Mouse (Mus musculus) gonadal fat pad, adult 2 months (tissue): ENCODE results near the gene Gm20767. TPM values are rescaled to one million over a fixed set of nuclear protein-coding genes. Genes with fewer than 3 reads are reported as not detected.
"Not testable (repeated sequence)": the region's sequence is repeated elsewhere in the genome, so short reads cannot be mapped to it uniquely, and the experiment has no call there.

Experiments used
- DNase-seq: peaks from one replicate; pipeline ENCODE4 v3.0.0-alpha.2; 2012; ENCODE audit warnings: low read depth
- polyA plus RNA-seq: library from polyadenylated mRNA; depleted of rRNA; stranded (reverse); fragments of >200 nt; gene quantifications from 2 replicates; pipeline ENCODE4 v1.2.3, GENCODE M21; 2012; rRNA removed

The Gm20767 gene
- polyA plus RNA-seq, result not detected in 2 replicates

DNA sequence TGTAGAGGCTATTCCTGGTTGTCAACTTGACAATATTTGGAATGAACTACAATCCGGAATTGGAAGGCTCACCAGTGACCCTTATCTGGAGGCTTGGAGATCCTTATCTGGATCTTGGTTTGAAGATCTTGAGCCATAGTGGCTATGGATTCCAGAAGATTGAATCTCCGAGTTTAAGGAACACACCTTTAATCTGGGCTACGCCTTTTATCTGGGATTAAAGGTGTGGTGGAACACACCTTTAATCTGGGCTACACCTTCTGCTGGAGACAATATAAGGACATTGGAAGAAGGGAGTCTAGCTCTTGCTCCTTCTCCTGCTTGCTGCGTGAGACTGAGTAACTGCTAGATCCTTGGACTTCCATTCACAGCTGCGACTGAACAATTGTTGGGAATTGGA lies at the start of gene Gm20767:
TSS of gene Gm20767 (plus strand) at position 301 of the 400 bp plus-strand sequence.
- not testable (repeated sequence) for DNase-seq

DNA sequence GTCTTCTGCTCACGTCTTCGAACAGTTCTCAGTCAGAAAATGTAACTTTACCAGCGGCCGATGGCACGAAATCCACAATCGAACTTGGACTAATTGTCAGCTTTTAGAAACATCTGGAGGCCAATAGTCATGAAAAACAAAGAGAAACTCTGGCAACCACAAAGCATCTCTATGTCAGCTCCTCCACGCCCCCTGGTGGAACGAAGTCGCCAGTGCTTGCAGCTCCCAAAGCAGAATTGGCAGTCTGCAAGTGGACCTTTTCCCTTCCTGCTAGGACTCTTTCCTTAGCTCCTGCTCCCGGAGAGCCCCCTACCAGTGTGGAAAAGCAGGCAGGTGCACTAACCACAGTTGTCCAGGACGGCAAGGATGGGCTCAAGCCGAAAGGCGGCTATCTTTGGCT lies 47.1 kb upstream of the Gm20767 start:
- DNase-seq, result not testable (repeated sequence)

DNA sequence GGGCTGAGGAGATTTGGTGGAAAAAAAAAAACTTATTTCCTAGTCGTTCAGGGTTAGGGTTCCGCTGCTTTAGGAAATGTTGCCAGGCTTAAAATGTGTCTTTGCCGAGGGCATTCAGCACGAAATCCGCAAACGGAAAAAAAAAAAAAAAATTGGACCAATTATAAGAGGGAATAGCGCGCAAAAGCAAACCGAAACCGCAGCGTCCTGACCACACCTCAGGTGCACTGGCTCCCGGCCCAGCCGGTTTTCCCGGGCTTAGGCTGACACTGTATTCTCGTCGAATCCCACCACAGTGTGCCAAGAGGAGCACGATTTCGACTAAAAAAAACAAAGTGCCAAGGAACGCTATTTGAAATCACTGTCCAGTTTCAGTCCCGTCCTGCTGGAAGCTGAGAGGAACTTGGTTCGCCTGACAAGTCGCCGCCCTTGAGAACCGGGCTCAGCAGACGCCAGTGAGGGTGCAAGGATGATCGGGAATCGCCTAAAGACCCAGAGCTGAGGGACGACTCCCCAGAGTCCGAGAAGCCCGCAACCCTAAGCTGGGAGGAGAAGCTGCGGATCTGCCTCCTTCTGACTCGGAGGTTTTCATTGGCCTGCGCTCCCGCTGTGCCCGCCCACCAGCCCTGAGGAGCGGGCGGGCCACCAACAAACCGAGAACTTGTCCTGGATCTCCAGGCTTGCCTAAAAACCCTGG lies 43.7 kb upstream of the Gm20767 start:
- not testable (repeated sequence) for DNase-seq

DNA sequence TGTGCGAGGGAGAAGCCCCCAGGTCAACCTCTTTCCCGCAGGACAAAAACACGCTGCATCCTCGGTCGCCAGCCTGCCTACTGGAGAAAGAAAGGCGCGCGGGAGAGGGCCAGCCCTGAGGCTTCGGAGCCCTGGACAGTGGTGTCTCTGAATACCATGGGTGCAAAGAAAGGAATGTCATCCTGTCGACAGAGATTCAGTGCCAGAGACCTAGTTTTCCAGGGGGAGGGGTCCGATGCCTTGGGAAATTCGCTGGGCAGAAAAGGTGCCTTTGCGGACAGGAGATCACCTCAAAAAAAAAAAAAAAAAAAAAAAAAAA lies 43.1 kb upstream of the Gm20767 start:
- DNase-seq, result not testable (repeated sequence)

DNA sequence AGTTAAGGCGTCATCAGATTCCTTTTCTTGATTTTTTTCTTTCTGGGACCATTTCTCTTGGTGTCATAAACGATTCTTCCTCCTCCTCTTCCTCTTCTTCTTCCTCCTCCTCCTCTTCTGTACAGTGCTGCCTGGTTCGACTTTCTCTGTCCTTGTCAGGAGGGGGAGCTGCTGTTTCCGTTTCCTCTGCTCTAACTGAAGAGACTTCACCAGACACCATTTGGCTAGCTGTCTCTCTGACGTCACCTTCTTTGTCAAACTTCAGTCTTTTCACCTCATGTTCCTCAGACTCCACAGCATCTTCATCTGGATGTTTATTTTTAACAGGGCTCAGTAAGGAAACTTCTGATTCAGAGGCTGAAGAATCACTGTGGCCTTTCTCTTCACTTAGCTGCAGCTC lies 40.7 kb upstream of the Gm20767 start:
- not testable (repeated sequence) for DNase-seq

DNA sequence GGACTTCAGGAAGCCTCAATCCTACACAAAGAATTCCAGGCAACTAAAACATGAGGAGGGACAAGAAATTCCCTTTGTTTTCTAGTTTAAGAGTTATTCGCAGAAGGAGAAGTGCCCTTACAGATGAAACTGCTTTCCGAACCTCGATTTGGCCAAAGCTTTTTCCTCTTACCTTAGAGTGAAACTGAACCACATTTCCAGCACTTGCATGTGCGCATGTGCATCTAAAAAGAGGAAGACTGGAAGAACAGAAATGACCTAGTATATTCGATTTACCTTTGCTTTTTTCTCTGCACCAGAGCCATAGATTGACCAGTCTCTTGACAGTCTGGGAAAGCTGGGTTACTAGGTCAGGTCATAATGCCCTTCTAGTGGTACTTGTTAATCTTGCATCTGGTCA lies 33.5 kb upstream of the Gm20767 start:
- not testable (repeated sequence) for DNase-seq

DNA sequence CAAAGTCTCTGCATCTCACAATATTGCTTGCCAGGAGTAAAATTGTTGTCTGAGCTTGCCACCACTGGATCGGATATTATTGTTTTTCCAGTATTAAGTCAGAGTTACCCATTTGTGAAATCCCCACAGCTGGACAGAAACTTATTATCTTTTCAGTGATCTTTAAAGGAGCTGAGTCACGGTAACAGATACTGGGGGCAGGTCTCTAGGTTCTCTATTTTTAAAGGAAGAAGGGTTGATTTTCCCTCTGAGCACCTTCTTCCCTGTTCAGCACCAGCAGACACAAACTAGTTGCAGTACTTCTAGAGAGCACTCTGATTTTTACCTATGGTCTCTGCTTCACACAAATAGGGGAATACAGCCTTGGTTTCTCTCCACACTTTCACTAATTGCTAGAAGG lies 33.0 kb upstream of the Gm20767 start:
- DNase-seq, result not testable (repeated sequence)

DNA sequence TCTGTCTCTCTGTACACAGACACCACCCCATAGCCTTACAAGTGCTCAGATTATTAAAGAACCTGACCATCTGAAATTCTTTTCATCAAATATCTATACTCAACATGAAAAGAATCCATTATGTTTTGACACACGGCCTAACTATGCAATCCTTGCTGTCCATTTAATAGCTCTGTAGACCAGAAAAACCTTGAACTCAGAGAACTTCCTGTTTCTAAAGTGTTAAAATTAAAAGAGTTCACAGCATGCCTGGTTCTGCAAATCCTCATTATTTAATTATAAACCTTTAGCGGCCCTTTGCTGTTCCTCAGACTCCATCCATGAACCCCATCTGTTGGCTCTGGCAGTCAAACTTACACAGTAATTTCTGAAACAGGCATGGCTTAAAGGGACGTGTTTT lies 2.3 kb downstream of the Gm20767 start:
- not testable (repeated sequence) for DNase-seq

DNA sequence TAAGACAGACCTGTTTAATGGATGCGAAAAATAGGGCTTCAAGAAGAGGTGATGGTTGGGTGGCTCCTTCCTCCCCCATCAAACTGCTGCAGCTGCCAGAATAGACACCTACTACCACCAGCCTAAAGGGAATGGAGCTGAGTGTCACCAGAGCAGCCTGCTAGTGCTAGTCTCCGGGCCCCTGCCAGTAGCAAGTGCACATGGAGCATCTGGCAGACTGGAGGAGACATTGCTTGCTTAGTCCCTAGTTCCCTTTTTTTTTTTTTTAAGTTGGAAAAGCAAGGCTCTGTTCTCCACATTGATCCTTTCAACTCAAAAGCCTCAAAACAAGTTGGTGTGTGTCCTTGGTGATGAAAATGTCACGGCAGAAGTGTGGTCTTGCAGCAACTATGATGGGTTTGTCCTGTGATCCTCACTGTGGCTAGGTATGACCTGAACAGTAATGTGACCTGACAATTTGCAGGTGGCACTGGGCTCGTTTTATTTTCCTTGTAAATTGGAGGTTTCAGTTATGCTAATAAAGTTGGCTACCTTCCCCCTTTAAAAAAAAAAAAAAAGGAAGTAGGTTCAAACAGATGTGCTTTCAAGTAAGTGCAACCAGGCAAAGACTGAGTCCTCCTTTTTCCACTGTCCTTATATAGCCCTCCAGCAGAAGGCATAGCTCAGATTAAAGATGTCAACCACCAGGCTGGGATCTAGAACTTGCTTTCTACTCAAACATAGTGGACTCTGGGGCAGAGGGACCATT lies 9.8 kb downstream of the Gm20767 start:
- not testable (repeated sequence) for DNase-seq

DNA sequence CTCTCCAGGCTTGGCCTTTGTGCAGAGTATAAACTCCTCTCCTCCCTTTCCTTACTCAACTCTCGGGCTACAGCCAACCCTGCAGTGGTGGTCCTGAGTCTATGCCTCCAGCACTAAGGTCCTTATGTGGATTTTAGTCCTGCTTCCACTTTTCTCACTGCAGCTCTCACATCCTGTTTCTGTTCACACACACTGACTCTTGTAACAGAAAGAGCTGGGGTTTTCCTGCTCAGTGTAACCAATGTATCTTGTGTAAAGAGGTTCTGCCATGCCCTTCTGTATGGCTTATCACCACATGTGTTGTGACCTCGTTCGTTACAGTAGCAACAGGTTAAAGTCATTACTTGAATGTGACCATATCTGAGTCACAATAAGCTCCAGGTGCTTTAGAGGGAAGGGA lies 10.5 kb downstream of the Gm20767 start:
- not testable (repeated sequence) for DNase-seq

DNA sequence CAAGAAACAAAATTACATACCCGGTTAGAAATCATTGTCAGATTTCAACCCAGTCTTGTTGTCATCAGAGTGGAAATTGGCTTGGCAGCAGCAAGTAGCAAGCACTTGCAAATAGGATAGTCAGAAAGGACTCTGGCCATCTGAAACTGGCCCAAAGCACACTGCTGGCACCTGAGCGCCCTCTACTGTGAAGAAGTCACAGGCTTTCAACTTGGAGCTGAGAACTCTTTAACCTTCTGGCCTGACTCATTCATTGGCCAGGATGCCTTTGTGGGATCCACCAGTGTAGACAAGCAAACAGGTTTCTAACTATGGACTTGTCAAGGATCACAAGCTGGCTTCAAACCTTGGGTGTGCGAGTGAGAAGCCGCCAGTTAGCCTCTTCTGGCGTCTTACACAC lies 28.3 kb downstream of the Gm20767 start:
- not testable (repeated sequence) for DNase-seq

DNA sequence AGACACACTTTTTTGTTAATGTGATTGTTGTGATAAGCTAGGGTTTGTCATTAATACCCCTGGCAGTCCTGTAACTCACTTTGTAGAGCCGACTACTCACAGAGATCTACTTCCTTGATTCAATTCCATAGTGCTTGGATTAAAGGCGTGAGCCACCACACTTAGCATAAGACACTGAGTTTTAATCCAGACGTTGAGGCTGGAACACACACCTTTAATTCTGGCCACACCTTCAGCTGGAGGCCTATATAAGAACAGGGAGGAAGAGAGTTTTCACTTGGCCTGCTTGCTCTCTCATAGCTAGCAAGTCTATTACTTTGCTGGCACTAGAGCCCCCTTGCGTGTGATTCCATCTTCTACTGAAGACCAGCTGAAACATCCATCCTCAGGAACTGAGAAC lies 32.1 kb downstream of the Gm20767 start, which contains the start of gene Gm21818:
TSS of gene Gm21818 (plus strand) at position 301 of the 400 bp plus-strand sequence.
- not testable (repeated sequence) for DNase-seq

DNA sequence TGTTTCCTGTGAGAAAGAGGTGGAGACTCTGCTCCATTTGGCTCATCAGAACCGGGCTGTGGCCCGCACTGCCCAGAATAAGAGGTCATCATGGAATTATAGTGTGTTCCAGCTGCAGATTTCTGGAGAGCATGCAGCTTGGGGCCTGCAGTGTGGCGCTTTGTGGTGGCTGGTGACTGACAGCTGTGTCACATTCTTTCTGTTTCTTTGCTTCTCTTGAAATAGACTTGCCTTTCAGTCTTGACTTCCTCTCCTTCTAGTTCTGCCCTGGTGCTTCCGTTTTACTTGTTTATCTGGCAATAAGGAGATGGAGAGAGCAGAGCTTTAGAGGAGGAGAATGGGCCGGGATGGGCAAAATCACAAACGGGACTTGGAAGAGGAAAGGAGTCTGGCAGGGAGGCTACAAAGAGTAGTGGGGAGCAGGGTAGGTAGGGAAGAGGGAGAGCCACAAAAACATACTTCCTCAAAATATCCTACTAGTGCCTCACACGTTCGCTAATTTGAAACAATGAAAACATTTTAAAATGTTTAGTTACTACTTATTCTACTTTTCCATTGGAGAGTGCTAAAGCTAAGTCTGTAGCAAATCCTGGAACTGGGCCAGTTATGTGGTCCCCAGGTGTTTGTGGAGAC lies 56.3 kb downstream of the Gm20767 start:
- not testable (repeated sequence) for DNase-seq

Other genes with a start within 250 kb of the Gm20767 start
- not detected in 2 replicates for gene Tcstv1, start 245.5 kb upstream of the Gm20767 start, polyA plus RNA-seq
- not detected in 2 replicates for gene Gm21761, start 211.0 kb upstream of the Gm20767 start, polyA plus RNA-seq
- not detected in 2 replicates for gene B020031M17Rik, start 189.4 kb upstream of the Gm20767 start, polyA plus RNA-seq
- gene Gm36079, start 113.2 kb upstream of the Gm20767 start, polyA plus RNA-seq, result not detected in 2 replicates
- 2.3 and 2.4 TPM in 2 replicates for gene Gm21188, start 88.1 kb upstream of the Gm20767 start, polyA plus RNA-seq
- not detected in 2 replicates for gene Gm21818, start 32.2 kb downstream of the Gm20767 start, polyA plus RNA-seq
- not detected in 2 replicates for gene Gm21762, start 75.7 kb downstream of the Gm20767 start, polyA plus RNA-seq
- gene Gm21731, start 98.9 kb downstream of the Gm20767 start, polyA plus RNA-seq, result not detected in 2 replicates
- not detected in 2 replicates for gene AF067061, start 122.9 kb downstream of the Gm20767 start, polyA plus RNA-seq
- 0.33 and 0.59 TPM in 2 replicates for gene BC147527, start 160.1 kb downstream of the Gm20767 start, polyA plus RNA-seq
- gene Tcstv3, start 176.6 kb downstream of the Gm20767 start, polyA plus RNA-seq, result not detected in 2 replicates